ENCODE assay signal across 14 mouse cellular contexts in genomic region chr7:116276315-116276714, GRCm38 (mm10). TPM values are rescaled to one million over a fixed set of nuclear protein-coding genes. Genes with fewer than 3 reads are reported as not detected.
A peak's percentile ranks its signal among the peaks of the same experiment; 100 is the strongest.
DNase-seq lines count a peak whose midpoint lies in the region; ATAC-seq and TF ChIP-seq lines count a peak whose summit lies in the region.
"Had no signal": no experiment of that assay in that cellular context is flagged by ENCODE, and none has a peak within 500 bp of the region (broad histone marks: within the 10 kb centered on the region; RNA-seq: fewer than 3 reads in every experiment).

No protein-coding gene starts in this region.

- no peaks in the 10 kb centered on the region for H3K36me3 ChIP-seq in kidney, adult 2 months (ENCODE audit: control insufficient read depth, insufficient read depth, low read length)
- H3K36me3 ChIP-seq in lung, embryonic 14.5 days (ENCODE audit: insufficient read depth) = no peaks in the 10 kb centered on the region
- no peaks in the 10 kb centered on the region for H3K36me3 ChIP-seq in intestine, embryonic 15.5 days
- H3K36me3 ChIP-seq: embryonic facial prominence, embryonic 13.5 days; limb, embryonic 10.5 days; liver, embryonic 15.5 days; neural tube, embryonic 15.5 days had no signal

- no peak overlapping the region for H3K4me3 ChIP-seq in kidney, adult 2 months (ENCODE audit: insufficient read depth, low read depth, low read length)
- no peak overlapping the region for H3K4me3 ChIP-seq in lung, embryonic 14.5 days (ENCODE audit: low read depth, low read length)
- H3K4me3 ChIP-seq in lung, adult 2 months (replicated peaks; ENCODE audit: extremely low read depth, low read depth, low read length) = no peak overlapping the region
- no peak overlapping the region for H3K4me3 ChIP-seq in intestine, embryonic 15.5 days (replicated peaks)
- H3K4me3 ChIP-seq: embryonic facial prominence, embryonic 13.5 days; limb, embryonic 10.5 days; liver, embryonic 15.5 days; neural tube, embryonic 15.5 days had no signal

- no peak for TF ChIP-seq CTCF in kidney, adult 2 months (conservative IDR thresholded peaks at IDR 0.05; ENCODE audit: insufficient read depth, insufficient read length, low read depth, low read length)
- TF ChIP-seq CTCF in lung, embryonic 14.5 days (IDR thresholded peaks at IDR 0.05; ENCODE audit: low read depth) = no peak
- TF ChIP-seq CTCF in lung, adult 2 months (IDR thresholded peaks at IDR 0.05; ENCODE audit: insufficient read depth, low read length) = no peak

- H3K4me2 ChIP-seq in lung, embryonic 14.5 days = no peak overlapping the region
- H3K4me2 ChIP-seq in intestine, embryonic 15.5 days (replicated peaks) = no peak overlapping the region
- H3K4me2 ChIP-seq: embryonic facial prominence, embryonic 13.5 days; liver, embryonic 15.5 days; neural tube, embryonic 15.5 days had no signal

- H3K9ac ChIP-seq in lung, embryonic 14.5 days = no peak overlapping the region
- H3K9ac ChIP-seq in intestine, embryonic 15.5 days = no peak overlapping the region
- H3K9ac ChIP-seq: embryonic facial prominence, embryonic 13.5 days; liver, embryonic 15.5 days; neural tube, embryonic 15.5 days had no signal

- H3K27ac ChIP-seq in kidney, adult 2 months (ENCODE audit: insufficient read depth, low read depth, low read length) = no peak overlapping the region
- no peak overlapping the region for H3K27ac ChIP-seq in lung, embryonic 14.5 days (ENCODE audit: low read depth)
- H3K27ac ChIP-seq in intestine, embryonic 15.5 days = no peak overlapping the region
- H3K27ac ChIP-seq: embryonic facial prominence, embryonic 13.5 days; limb, embryonic 10.5 days; liver, embryonic 15.5 days; neural tube, embryonic 15.5 days had no signal

- ATAC-seq in lung, embryonic 14.5 days (ENCODE audit: insufficient read depth) = no peak
- no peak for ATAC-seq in intestine, embryonic 15.5 days
- ATAC-seq: intestine, postnatal 0 days had no signal

- peaks cover 24% of the 10 kb centered on the region for H3K4me1 ChIP-seq in kidney, adult 2 months (ENCODE audit: control insufficient read depth, insufficient read depth, low read length)
- H3K4me1 ChIP-seq in lung, embryonic 14.5 days (ENCODE audit: insufficient read depth) = no peaks in the 10 kb centered on the region; the same call in 1 of the 2 replicates
- H3K4me1 ChIP-seq in lung, adult 2 months (ENCODE audit: control insufficient read depth, insufficient read depth, low read length) = no peaks in the 10 kb centered on the region
- H3K4me1 ChIP-seq in intestine, embryonic 15.5 days (replicated peaks) = peaks cover 6% of the 10 kb centered on the region; the same call in 1 of the 2 replicates
- H3K4me1 ChIP-seq: embryonic facial prominence, embryonic 13.5 days had no signal

- DNase-seq in adrenal gland, postnatal 14 days = peak; percentile 41
- no peak for DNase-seq in adrenal gland, adult 8-10 months
- peak; percentile 77 for DNase-seq in kidney, adult 2 months
- no peak for DNase-seq in kidney, adult 18-20 months
- DNase-seq in lung, embryonic 14.5 days = peak; percentile 34
- no peak for DNase-seq in lung, adult 2 months
- DNase-seq in lung, postnatal 14 days = peak; percentile 46
- DNase-seq: adrenal gland, adult 2 months had no signal

- TF ChIP-seq POLR2A in kidney, adult 2 months (IDR thresholded peaks at IDR 0.05; ENCODE audit: low read depth, low read length) = no peak
- no peak for TF ChIP-seq POLR2A in lung, adult 2 months (IDR thresholded peaks at IDR 0.05; ENCODE audit: borderline replicate concordance, extremely low read depth, low read depth, low read length)

- H3K27me3 ChIP-seq in kidney, adult 2 months (replicated peaks; ENCODE audit: control insufficient read depth, insufficient read depth, low read length) = no peaks in the 10 kb centered on the region
- H3K27me3 ChIP-seq in lung, embryonic 14.5 days (ENCODE audit: insufficient read depth, low read length) = no peaks in the 10 kb centered on the region
- H3K27me3 ChIP-seq in intestine, embryonic 15.5 days (replicated peaks) = no peaks in the 10 kb centered on the region
- H3K27me3 ChIP-seq: embryonic facial prominence, embryonic 13.5 days; liver, embryonic 15.5 days; neural tube, embryonic 15.5 days had no signal

- no peaks in the 10 kb centered on the region for H3K9me3 ChIP-seq in lung, embryonic 14.5 days (ENCODE audit: low read depth, low read length)
- no peaks in the 10 kb centered on the region for H3K9me3 ChIP-seq in intestine, embryonic 15.5 days
- H3K9me3 ChIP-seq: embryonic facial prominence, embryonic 13.5 days; limb, embryonic 10.5 days; liver, embryonic 15.5 days; neural tube, embryonic 15.5 days had no signal

RNA-seq across cellular contexts. Expression of gene Plekha7, which starts 31.9 kb away (rescaled TPM):
- total RNA-seq in adrenal gland, postnatal 14 days (2021) = 10.3 and 12.0 TPM in 2 replicates
- 10 to 100 TPM; 13.4 to 34.3 (median 26.8) TPM for total RNA-seq in adrenal gland, adult 8-10 months (2022)
- 29.5 and 33.6 TPM in 2 replicates for polyA plus RNA-seq in kidney, adult 2 months (2012; rRNA removed)
- 9.5 and 10.3 TPM in 2 replicates for polyA plus RNA-seq in lung, embryonic 14.5 days (2014; fragmentation: Nextera tagmentation; extraction: Ambion mirVana)
- polyA plus RNA-seq in lung, adult 2 months (2012; rRNA removed) = 9.4 and 10.0 TPM in 2 replicates
- polyA plus RNA-seq in intestine, embryonic 15.5 days (2015; fragmentation: Nextera tagmentation; extraction: Ambion mirVana) = 21.1 and 21.4 TPM in 2 replicates

RNA-seq across cellular contexts. Expression of gene Rps13, which starts 57.7 kb away (rescaled TPM):
- total RNA-seq in adrenal gland, postnatal 14 days (2021) = 485 and 551 TPM in 2 replicates
- 100 to 1,000 TPM; 356 to 474 (median 418) TPM for total RNA-seq in adrenal gland, adult 8-10 months (2022)
- polyA plus RNA-seq in kidney, adult 2 months (2012; rRNA removed) = 145 and 243 TPM in 2 replicates
- polyA plus RNA-seq in lung, embryonic 14.5 days (2014; fragmentation: Nextera tagmentation; extraction: Ambion mirVana) = 953 and 964 TPM in 2 replicates
- 82.3 and 118 TPM in 2 replicates for polyA plus RNA-seq in lung, adult 2 months (2012; rRNA removed)
- polyA plus RNA-seq in intestine, embryonic 15.5 days (2015; fragmentation: Nextera tagmentation; extraction: Ambion mirVana) = 829 and 865 TPM in 2 replicates

Comparison
In these comparisons a context has a peak if more than half of its experiments do, and no peak if none do; other contexts are left out.
1. DNase-seq: peak in adrenal gland, postnatal 14 days (single experiment), kidney, adult 2 months (single experiment), lung, embryonic 14.5 days (single experiment) and lung, postnatal 14 days (single experiment); none in adrenal gland, adult 8-10 months (single experiment), kidney, adult 18-20 months (single experiment) and lung, adult 2 months (single experiment).